Mouse (Mus musculus) G1E (cell line): ENCODE results near the gene Lef1.

Experiments used
- CTCF ChIP-seq: IDR thresholded peaks from 2 replicates; pipeline ENCODE4 v1.5.1; 2012; ENCODE audit warnings: low read depth, low read length, inconsistent platforms, mixed read lengths
- GATA1 ChIP-seq: IDR thresholded peaks from 2 replicates; pipeline ENCODE4 v1.6.1; 2012; ENCODE audit warnings: borderline replicate concordance, low read length, inconsistent platforms, mixed read lengths
- GATA2 ChIP-seq: IDR thresholded peaks from 2 replicates; pipeline ENCODE4 v1.6.1; 2012; ENCODE audit warnings: low read depth, low read length, inconsistent platforms, borderline replicate concordance
- TAL1 ChIP-seq: conservative IDR thresholded peaks from 2 replicates; pipeline ENCODE4 v1.6.1; 2012; ENCODE audit warnings: low read depth, low read length, inconsistent platforms, mixed read lengths

DNA sequence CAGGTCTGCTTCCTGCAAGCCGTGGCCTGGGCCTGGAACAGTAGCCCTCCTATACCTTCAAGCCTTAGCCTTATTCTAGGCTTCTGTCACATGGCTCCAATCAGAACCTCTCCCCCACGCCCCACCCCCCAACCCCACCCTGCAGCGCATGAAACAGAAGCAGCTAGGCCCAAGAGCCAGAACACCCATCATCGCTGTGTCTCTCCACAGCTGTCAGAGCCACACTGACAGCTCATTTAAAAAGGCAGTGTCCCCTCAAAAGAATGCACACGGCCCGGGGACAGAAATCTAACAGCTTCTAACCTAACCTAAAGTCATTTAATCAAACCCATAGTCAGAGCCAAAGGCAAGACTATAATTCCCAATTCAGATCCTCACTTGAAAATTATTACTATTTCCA, 126.8 kb downstream of the Lef1 start:
- no peak for TF ChIP-seq CTCF
- no peak for TF ChIP-seq GATA1
- no peak for TF ChIP-seq GATA2
- TF ChIP-seq TAL1 = no peak
